Mouse (Mus musculus) skeletal muscle tissue, adult 2 months (tissue): ENCODE measurements around the gene Ndufa4l2.

Experiments used
- DNase-seq: peaks from one replicate; pipeline ENCODE4 v3.0.0-alpha.2; 2012; ENCODE audit warnings: low read depth, low spot score

Gene Ndufa4l2

DNA sequence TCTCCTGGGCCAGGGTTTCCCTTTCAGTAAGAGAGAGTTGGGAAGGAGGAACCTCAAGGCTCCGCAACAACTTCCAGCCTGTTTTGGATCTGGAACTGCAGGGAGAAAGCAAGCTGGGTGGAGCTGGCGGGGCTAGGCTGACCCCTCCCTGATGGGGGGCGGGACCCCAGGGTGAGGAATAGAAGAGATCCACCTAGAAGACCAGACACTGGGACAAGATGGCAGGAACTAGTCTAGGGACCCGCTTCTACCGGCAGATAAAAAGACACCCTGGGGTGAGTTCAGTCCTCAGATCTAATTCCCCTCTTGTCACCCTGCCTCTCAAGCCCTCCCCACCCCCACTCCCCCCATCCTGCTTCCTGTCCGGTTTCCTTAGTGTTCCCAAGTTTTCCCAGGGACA is at the start of gene Ndufa4l2:
Gene Ndufa4l2, plus strand, starts transcription at position 204 of the 400 bp plus-strand sequence.
- no peak for DNase-seq

DNA sequence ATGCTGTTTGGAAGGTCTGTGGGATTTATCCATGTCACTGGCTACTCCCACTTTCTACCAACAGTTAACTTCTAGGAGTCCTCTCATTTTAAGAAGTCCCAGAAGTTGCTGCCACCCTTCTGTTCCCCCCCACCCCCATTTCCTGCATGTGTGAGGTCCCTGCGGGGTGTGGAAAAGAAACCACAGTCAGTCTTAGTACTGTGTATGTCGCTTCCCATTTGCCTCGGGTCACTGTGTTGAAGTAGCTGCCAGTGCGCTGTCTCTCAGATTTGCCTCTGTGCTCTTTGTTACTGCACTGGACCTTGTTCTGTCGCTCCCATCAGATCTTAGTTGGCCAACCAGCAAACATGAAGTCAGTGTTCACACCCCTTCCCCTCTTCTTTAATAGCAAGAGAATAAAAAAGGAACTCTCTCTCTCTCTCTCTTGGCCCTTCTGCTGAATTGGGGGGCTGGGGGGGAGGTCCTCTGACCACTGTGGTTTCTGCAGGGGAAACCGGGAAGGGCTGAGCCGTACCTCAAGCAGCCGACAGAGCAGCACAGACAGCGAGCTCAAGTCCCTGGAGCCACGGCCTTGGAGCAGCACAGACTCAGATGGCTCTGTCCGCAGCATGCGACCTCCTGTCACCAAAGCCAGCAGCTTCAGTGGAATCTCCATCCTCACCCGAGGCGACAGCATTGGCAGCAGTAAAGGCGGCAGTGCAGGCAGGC is 43.3 kb upstream of the Ndufa4l2 start:
- no peak for DNase-seq

DNA sequence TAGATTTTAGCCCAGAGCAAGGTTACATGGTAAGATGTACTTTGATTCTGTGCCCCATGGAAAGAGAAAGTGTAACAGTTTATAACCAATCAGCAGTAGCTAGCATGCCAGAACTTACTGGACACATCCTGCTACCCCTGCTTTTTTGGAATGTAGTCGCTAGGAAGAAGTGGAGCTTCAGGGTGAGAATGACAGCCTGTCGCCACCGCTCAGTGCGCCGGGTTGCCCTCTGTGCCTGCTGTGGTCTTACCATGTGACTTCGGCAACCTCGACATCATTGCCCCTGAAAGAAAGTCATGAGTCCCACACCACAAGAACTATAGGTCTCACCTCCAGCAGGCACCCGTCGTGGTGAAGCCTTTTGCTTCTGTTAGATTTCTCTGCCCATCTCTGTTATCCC is 42.0 kb upstream of the Ndufa4l2 start:
- DNase-seq: no peak

DNA sequence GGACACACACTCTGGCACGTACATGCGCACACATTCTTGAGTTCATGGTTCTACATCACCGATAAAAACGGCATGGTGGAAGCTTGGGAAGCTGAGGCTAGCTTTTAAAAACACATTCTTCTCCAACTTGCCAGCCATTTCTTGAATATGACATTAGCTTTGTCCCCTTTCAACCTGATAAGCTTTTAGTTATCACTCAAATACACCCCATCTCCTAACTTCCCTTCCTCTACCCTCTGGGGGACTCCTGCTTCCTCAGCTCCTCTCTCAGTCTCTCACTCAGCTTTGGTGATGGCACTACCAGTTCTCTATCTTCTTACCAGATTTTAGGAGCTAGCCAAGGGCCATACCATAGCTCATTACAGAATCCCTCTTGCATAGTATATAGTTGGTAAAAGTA is 39.6 kb upstream of the Ndufa4l2 start:
- no peak for DNase-seq

DNA sequence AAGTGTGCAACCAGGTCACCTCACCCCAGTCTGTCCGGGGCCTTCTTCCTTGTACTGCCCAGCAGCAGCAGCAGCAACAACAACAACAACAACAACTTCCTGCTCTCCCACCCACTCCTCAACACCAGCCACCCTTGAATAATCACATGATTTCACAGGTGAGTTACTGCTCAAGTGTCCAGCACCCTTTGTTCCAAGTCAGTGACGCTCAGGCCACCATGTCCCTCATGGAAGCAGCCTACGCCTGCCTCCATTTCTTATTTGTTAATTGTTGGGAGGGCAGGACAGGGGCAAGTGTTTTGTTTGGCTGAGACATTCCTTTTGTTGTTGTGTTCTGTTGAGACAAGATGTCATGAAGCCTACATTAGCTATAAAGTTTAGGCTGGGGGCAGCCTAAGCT is 38.2 kb upstream of the Ndufa4l2 start:
- DNase-seq: no peak

DNA sequence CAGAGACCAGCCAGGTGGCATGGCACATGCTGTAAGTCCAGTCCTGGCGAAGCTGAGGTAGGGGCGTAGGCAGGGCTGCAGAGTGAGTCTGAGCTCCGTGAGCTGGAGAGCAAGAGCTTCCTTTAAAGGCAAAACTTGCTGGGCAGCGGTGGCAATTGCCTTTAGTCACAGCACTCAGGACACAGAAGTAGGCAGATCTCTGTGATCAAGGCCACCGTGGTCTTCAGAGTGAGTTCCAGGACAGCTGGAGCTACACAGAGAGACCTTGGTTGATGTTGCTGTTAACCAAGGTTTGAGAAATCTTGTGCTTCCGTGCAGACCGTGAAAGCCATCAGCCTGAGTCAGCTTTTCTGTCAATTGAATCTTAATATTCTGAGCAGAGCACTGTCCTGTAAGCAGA is 37.5 kb upstream of the Ndufa4l2 start:
- DNase-seq: no peak

DNA sequence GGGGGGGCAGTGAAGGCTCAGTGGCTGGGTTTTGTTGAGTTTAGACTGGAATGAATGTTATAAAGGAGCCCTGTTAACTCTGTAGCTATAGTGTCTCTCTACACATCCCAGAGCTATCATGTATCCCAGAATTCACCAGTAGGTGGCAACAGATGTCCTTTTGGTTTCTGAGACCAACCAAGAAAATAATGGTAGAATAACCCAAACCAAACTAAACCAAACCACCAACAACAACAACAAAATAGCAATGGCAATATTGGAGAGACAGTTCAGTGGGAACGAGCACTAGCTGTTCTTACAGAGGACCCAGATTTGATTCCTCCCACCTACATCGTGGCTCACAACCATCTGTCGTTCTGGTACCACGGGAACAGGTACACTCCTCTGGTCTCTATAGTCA is 35.6 kb upstream of the Ndufa4l2 start:
- no peak for DNase-seq

DNA sequence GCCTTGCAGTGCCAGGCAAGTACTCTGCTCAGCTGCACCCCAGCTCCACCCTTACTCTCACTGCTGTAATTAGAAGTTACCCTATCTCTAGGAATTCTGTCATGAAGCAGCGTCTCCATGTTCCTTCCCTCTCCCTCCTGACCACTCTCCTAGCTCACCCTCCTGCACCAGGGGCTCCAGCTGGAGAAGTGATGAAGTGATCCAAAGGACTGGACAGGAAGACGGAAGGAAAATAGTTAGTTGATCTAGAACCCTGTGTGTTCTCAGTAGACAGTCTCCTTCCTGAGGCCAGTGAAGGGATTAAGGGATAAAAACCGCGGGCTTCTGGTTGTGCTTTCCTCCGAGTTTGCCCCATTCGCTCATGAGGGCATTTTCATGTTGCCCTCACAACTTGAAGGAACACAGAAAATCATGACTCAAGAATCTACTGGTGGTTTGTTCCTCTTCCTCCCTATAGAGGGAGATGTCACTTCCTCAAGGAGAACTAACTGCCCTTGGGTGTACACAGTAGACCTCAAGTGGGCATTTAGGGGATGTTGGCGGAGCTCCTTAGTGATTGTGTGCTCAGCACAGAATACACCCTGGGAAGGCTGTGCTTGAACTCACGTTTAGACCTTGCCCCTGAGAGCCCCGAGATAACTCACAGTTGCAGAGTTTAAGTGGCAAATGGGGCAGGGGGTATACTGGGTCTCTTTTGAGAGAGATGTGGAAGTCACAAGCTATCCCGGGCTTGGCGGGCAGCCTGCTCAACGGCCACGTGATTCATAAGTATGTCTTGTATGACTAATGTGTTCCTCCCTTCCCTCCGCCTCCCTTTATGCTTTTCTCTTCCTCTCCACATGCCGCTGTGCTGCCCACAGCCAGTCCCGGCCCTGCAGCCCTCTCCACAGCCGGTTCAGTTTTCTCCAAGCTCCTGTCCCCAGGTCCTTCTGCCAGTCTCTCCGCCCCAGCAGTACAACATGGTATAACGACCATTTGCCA is 33.6 kb upstream of the Ndufa4l2 start:
- peak; percentile 27 for DNase-seq

DNA sequence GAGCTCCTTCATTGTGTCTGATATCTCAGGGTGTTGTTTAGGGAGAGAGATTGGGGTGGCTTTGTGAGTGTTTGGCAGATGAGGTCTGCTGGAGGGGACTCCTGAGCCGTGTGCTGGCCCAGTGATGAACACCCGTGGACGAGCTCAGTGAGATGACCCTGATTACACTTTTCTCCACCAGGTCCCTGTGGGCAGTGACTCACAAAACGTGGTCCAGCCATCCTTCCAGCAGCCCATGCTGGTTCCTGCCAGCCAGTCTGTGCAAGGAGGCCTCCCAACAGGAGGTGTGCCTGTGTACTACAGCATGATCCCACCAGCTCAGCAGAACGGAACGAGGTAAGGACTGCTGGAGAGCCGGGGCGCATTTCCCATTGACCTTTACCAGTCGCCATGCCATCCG is 29.5 kb upstream of the Ndufa4l2 start:
- DNase-seq: no peak

DNA sequence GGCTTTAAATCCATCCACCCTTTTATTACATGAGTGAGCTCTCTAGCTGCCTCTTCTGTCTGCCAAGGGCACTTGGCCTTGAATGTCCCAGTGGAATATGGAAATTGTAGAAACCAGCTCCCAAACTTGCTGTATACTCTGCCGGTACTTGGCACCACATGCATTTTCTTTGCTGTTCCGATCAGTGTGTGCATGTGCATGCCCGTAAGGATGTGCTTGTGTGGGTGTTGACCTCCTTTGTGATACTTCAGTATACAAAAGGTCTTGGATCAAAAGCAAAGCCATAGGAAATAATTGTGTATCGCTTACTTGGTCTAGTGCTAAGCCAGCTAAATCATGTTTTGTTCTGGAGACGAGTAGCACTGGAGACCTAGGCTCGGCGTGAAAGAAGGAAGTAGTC is 25.9 kb upstream of the Ndufa4l2 start:
- no peak for DNase-seq

DNA sequence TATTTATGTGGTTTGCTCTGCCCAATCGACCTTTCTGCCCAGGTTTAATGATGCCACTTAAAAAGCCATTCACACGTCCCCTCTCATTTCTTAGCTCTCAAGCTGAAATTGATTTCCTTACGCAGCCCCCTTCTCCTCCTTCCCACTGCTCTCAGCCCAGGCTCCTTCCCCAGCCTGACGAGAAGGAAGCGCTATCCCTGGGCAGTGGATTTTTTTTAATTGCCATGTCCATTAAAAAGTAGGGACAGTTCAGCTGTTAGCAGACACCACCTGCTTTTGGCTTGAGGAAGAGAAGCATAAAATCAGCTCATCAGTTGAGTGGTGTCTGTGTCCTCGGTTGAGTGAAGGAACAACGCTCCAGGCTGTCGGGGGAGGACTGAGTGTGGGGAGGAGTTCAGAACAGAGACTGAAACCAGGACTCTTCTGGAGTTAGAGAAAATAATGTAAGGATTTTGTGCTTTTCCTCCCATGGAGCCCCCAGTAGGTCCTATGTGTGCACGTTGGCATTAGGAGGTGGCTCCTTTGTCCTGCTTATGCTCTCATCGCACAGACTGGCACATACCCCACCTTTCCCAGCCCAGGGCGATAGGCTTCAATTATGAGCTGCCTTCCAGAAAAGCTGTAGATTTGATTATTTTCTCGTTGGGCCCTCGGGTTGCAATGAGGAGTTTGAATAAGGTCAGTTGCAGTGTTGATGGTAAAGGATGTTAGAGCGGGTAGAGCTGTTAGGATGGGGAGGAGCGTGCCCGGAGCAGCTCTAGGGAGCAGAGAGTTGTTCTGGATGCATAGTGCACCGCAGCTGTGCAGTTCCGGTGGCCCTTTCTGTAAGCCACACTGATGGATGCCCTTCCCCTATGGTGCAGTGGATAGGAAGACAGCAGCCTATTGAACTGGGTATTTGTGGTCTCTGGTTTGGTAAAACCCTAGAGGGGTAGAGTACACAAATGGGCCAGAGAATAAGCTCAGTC is 24.3 kb upstream of the Ndufa4l2 start:
- no peak for DNase-seq

DNA sequence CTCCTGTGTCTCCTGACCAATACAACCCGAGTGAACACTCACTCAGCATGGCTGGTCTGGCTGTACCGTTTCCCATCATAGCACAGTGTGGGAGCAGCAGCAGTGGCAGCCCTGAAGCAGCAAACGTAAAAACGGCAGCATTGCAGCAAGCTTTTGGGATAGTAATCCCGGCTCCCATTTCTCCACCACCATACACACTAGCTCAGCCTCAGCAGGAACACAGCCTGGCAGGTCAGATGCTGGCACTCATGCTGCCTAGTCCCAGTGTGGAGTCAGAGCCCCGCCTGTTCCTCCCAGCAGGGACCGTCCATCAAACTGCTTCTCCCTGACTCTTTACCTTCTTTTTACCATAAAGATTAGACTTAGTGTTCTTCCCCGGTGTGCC is 23.6 kb upstream of the Ndufa4l2 start:
- no peak for DNase-seq

DNA sequence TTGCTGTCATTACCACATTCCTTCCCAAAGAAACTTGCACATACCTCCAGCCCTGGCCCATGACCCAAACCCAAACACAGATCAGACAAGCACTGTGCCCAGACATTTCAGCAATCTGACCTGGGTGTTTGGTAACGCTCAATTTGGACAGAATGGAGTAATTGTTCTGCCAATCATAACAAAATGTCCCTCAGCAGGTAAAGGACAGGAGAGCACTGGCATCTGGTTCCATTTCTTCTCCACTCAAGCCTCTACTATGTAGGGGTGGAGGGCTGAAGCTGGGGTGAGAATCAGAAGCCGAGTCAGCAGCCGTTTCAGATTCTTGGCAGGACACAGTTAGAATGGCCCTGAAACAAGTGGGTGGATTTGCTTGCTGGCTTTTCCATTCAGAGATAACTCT is 22.6 kb upstream of the Ndufa4l2 start:
- no peak for DNase-seq

DNA sequence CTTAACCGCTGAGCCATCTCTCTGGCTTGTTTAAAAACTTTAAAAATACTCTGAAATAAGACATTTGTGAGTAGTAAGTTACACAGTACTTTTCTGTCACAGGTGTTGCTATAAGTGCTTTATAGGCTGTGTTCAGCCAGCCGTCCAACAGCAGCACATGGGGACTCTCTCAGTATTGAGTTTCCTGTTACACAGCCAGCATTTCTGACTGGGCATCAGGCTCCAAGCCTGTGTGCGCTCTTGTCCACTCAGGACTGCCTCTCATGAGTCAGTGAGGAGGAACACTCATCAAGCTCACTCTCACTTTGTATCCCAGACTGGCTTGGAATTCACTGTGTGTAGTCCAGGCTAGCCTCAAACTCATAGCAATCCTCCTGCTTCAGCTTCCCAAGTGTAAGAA is 18.6 kb upstream of the Ndufa4l2 start:
- peak; percentile 58 for DNase-seq

DNA sequence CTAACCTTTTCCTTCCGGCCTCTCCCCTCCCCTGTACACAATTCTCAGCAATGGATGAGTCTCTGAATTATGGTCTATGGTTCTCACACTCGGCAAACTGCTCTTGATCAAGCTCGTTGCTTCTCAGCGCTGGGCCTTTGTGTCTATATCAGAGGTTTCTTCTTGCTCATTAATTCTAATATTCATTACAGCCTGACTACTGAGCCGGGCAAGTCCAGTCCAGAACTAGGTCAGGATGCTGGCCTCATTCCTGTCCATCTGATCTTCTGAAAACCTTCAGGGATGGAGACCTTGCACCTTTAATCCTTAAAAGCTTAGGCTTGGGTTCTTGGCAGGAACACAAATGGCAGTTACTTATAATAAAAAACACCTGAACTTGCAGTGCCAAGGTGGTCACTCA is 15.3 kb upstream of the Ndufa4l2 start:
- DNase-seq: no peak

DNA sequence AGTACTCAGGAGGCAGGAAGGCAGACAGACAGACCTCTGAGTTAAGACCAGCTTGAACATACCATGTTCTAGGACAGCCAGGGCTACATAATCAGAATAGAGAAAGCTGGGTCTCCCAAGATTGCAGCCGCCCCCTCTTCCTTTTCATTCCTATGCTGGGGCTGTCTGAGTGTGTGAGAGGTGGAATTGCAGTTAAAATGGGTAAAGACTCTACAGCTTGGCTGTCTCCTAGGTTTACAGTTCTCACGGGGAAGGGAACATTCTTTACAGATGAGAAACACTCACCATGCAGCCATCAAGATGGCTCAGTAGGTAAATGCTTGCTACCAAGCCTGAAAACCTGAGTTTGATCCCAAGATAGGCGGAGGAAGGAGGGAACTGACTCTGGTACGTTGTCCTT is 14.7 kb upstream of the Ndufa4l2 start:
- DNase-seq: no peak

DNA sequence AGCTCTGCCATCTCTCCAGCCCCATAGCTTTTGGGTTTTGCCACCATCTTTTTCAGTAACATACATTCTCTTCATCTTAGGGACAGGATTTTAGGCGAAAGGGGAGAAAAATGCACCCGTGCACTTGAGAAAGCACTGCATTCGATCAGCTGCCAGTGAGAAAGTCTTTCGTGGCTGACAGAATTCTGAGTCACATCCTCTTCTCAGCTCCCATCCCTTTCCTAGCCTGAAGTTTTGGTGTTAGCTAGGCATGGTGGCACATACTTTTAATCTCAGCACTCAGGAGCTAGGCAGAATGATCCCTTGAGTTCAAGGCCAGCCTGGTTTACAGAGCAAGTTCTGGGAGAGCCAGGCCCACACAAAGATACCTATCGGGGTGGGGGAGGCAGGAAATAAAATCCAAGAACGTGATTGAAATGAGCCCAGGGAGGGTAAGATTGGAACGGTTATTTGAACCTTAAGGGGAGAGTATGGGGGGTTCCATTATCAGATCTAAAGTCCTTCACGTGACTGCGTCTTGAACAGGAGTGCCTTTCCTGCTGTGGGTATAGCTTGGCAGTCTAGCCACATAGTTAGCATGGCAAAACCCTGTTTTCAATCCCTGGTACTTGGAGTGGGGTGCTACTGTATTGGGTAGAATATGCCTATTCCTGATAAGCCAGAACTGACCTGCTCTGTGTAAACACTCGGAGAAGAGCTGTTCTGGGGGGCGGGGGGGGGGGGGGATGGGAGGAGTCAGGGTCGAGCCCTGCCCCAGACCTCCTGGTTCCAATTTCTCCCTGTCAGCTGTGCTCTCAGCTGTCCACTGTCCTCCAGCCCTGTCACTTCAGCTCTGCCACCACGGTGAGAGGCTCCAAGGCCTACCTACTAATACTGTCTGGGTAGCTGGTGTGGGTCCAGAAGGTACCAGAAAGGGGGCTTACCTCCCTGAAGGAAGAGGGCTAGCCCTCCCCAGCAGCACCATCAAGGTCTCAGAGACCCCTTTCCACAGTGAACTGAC is 13.6 kb upstream of the Ndufa4l2 start, which contains the start of gene Stac3:
Gene Stac3, plus strand, starts transcription at position 793 of the 1,000 bp plus-strand sequence.
- DNase-seq: peak; percentile 81

DNA sequence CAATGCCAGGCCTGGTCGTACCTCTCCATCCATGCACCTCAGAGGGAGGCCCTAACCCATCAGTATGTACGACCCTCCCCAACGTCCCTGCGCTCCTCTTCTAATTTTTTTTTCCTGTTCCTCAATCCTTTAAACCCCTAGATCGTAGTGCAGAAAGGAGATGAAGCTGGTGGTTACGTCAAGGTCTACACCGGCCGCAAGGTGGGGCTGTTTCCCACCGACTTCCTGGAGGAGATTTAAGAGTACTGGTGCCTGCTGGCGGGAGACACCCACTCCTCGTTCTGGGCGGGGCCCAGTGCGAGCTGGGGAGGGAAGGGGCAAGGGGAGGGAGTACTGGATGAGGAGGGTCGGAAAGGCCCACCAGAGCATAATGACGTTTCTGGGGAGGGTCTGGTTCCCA is 6.5 kb upstream of the Ndufa4l2 start:
- no peak for DNase-seq

DNA sequence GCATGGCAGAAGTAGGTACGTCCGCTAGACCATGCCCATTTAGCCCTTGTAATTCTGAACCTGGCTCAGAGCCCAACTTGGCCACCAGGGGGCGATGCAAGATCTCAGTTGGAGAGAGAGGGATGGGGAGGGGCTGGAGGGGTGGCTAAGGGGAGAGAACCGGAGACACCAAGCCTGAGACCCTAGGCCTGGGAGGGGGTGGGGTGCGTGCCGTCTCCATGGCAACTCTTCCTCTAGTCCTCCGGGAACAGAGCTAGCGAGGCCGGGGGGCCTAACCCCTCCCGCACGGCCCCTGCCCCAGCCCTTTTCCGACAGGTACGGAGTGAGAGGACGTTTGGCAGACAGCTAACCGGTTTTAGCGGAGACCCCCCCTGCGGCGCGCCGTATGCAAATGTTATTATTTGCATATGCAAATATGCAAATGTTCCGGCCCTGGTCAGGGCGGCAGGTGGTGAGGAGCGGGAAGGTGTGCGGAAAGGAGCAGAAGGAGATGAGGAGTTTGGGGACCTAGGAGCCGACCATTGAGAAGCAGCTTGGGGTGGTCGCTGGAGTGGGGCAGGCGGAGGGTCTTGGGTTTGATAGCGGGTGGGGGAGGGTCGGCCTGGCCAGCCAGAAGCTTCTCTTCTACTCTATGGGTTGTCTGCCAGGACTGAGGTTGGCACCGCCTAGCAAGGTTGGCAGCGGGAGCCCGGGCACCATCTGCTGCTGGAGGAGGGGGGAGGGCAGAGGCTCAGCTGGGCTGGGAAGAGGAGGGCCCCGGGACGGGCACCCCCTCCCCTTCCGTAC is 5.5 kb upstream of the Ndufa4l2 start:
- peak; percentile 67 for DNase-seq
